Mouse (Mus musculus) monocyte, adult 5-6 weeks (primary cell): ENCODE data around the gene Mettl11b. TPM values are rescaled to one million over a fixed set of nuclear protein-coding genes. Genes with fewer than 3 reads are reported as not detected.
"Not testable (repeated sequence)": the region's sequence is repeated elsewhere in the genome, so short reads cannot be mapped to it uniquely, and the experiment has no call there.

Source experiments
- ATAC-seq: fragments of 153-309, 156-312 bp; replicated peaks from 2 replicates; pipeline ENCODE4 v1.8.0; 2017; ENCODE audit warnings: mild to moderate bottlenecking; ENCODE audit not compliant: low TSS enrichment, insufficient number of reproducible peaks, severe bottlenecking, poor library complexity, low FRiP score
- total RNA-seq: library from RNA; stranded (forward); fragments of 200-1000, 200-491, 200-594 nt; gene quantifications from 3 replicates; pipeline ENCODE4 v1.2.3, GENCODE M21; 2017

Gene Mettl11b
- not detected in 3 replicates for total RNA-seq

DNA sequence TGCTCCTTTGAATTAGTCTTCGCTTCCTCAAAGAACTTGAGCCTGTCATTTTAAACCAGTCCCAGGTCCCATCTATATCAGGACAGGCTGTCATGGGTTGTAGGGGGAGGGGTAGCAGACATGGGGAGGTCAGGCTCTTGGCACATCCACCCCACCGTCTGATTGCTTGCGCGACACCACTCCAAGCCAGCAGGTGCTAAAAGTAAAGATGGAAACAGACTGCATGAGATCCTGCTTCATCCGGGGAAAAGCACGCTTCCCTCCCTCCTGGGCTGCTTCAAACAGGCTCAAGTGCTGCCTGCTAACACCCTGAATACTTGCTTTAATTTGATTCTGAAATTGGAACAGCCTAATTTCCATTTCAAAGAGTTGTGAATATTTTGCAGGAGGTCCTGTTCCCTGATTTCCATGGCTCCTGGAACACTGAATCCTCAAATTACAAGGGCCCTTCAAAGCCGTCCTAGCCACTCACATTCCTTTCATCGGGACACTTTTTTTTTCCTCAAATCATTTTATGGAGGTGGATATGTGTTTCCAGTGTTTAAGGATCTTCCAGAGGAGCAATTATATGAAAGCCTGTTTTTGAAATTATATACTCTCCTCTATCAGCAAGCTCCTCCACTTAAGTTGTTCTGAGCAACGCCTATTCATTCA lies at the start of gene Mettl11b:
Mettl11b (minus strand) TSS at position 127 of the 654 bp plus-strand sequence.
- ATAC-seq: no peak

DNA sequence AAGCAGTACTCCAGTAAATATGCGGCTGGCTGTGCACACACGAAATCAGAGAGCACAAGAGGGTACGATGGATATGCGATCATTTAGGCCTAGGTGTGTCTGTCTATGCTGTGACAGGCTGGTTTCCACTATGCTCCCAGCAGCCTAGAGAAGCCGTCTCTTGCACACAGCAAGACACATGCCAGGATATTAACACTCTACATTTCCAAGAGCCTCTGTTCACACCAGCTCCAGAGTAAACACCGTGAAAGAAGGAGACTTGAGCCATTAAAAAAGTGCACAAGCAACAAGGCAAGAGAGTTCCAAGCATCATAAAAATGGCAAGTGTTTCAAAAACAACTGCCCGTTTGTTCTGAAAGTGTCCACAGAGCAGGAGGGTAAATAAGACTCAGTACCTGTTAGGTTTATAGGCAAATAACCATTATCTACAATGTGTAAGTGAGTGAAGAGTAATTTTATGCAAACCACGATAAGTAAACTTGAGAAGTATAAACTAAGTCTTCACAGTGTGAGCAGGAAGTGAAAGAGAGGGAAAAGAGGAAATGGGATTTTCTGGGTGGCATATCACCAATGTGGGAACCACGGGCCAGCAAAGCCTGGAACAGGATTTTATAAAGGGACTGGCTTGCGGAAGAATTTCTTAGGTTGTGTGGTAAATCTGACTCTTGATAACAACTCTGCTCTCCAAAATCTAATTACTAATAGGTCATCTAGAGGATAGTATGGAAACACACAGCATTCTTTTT lies 32.6 kb upstream of the Mettl11b start:
- ATAC-seq: no peak

DNA sequence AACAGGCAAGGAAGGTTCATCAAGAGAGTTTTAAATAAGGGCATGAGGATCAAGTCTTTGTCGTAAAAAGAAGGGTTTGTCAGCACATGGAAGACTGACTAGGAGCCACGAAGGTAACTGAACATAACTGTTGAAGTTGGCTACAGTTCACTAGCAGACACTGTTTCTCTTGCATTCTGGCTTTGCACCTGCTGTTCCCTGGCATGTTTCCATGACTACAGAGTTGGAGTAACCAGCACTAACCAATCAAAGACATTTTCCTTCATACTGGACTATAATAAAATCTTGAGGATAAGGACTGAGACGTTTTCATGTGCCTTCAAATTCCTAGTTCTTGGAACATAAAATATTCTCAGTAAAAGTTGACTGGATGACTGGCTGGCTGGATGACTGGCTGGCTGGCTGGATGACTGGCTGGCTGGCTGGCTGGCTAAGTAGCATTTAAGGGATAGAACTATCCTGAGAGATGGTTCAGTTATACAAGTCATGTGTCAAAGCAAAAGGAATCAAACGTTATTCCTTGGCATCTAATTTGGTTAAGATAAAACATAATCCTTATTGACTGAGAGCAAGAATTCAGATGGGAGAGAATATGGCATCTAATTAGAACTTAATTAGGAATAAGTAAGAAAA lies 26.4 kb upstream of the Mettl11b start:
- ATAC-seq: no peak

DNA sequence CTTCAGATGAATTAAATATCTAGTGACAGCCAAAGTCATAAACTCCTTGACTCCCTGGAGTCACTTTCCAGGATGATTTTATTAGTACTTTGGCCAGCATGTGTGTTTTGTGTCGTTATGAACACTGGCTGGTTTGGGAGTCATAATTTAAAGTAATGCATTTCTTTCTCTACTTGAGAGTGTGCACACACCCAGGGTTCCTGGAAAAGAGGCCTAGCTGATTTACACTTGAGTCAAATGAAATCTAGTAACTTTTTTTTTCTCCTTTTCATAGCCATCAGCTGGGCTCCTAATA lies 12.2 kb upstream of the Mettl11b start:
- ATAC-seq: no peak

DNA sequence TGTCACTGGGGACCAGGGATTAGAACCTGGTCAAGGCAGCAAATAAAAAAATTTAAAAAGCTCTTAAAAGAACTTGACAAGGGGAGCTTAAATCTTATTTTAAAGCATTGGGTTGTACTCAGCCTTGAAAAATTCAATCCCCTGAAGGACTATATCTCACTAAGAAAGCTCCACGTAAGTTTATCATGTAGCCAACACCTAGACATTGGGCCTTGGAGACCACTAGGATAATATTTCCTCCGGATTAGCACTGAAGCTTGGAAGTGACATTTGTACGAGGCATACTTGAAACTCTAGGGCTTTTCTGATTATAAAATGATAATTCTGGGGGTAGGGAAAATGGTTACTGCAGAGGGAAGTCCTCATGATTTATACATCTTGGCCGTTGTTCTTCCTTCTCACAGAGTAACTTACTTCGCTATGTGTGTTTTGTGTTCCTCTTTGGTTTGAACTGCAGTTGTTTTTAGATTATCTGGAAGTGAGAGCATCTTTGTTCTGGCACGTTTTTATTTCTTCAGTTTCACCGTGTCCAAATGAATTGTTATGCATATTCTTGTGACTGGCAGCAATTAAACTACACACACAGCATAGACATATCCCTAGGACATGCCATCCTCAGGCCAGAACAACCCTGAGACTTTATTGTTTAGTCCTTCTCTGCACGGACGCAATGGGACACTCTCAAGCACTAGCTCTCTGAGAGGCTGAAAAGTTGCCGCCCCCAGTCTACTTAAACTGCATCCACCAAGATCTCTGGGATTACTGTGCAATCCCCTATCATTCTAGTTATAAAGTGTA lies 11.6 kb upstream of the Mettl11b start:
- ATAC-seq: no peak

DNA sequence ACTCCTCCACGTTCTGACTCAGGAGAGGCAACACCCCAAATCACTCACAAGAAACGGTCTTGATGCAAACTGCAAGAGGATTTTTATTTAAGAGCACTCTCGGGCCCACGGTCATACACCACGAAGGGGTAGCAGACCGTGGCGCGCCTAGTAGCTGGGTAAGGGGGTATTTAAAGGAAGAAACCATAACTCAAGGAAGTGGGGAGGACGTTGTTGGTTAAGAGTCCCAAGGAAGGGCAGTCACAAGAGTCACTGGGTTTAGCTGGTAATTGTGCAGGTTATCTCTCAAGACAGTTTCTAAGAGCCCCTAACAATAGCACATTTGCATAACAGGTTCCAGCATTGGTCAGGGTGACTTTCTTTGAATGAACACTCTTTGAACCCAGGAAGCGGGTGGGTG lies 6.1 kb upstream of the Mettl11b start:
- ATAC-seq: not testable (repeated sequence)

DNA sequence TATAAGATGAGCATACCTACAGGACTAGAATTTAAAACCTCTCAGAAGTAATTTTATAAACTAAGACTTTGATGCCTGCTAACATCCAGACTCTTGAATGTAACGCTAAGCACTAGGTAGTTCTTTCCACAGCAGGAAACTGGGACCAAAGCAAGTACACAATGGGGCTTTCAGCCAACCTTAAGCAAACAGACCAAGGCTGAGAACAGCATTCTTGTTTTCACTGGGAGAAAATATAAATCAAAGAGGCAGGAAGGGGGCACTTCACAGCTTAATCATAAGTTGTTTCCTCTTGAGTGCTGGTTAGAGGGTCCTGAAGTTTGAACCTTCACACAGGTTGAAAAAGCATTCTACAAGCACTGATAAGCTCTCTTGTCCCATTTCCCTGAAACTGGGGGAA lies 1.1 kb downstream of the Mettl11b start:
- ATAC-seq: no peak

DNA sequence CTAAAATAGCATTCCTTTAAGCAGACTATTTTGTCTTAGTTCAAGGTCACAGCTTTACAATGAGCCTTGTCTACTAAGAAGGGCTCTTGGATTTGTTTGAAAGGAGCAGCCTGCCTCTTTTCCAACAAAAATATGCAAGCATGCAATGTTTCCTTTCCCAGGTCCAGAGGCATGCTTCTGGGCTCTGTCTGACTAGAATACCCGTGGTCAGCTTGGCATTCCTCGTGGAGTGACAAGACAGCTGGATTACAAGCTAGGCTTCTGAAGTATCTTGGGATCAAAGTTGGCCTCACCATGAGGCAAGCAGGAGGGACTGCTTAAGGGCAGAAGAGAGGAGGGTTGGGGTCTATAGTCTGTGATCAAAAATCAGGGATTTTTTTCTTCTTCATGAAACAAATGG lies 16.4 kb downstream of the Mettl11b start:
- ATAC-seq: no peak

DNA sequence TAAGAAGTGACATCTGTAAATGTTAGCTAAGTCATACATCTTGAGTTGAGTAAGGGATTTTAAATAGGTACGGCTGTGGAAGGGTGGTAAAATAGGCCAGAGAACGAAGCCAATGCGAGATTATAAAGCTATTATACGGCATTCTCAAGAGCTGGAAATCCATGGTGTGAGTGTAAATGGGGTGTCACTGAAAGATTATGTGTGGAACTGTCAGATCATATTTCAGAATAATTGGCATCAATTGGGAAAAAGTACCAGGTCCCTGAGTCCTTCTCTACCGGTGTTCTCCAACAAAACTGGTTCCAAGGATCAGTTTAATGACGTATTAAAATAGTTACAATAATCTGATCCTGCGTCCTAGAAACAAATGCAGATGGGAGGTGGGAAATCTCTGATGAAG lies 24.5 kb downstream of the Mettl11b start:
- ATAC-seq: no peak

DNA sequence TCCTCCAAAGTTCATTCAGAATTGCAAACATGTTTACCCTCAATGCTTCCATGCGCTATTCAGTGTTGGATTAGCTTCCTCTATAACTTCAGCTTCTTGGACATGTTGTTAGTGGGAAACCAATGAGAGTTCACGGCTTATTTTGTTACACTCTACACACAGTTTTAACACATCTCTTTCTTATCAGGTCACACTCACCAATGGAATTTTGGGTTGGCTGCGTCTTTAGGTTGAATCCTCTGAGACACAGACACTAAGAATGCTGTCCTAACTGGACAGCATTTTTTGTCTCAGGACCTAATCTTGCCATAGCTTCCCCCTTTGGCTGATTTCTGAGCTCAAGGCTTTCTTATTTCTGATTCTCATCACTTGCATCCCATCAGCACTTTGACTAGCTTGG lies 25.3 kb downstream of the Mettl11b start:
- ATAC-seq: no peak

DNA sequence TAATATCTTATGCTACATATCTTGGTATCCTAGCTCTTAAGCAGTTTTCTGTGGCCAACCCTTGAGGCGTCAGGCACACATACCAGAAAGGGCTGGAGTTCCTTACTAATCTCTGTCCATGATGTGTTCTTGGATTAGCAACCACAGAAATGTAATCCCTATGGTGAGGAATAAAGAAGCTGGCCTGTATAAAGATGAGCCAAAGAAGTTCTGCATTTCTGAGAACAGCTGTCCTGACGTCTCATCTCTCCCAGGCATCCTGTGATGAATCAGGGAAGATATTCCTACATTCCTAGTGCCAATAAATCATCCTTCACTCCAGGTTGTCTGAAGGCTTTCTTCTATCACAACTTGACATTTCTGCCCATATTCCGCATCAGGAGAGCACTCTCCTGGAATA lies 33.2 kb downstream of the Mettl11b start:
- ATAC-seq: no peak

DNA sequence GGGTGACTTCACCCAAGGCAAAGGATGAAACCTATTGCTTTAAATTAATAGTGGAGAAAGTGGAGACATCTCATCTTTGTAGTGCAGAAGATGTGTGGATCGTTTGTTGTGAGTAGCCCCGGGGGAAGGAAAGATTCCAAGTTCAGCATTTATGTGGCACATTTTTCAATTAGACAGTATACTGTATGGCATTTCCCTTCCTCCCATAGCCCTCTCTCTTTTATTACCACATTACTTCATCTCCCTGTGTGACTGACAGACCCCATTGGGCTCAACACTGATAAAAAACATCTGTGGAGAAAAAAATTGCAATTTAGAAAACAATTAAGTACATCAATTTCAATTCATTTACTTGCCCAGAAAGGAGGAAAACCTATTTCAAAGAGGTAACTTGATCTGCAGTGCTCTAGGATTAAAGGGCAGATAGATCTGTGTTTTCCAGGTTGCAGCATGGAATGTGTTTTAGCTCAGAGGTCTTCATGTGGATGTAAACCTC lies 42.0 kb downstream of the Mettl11b start:
- ATAC-seq: no peak

DNA sequence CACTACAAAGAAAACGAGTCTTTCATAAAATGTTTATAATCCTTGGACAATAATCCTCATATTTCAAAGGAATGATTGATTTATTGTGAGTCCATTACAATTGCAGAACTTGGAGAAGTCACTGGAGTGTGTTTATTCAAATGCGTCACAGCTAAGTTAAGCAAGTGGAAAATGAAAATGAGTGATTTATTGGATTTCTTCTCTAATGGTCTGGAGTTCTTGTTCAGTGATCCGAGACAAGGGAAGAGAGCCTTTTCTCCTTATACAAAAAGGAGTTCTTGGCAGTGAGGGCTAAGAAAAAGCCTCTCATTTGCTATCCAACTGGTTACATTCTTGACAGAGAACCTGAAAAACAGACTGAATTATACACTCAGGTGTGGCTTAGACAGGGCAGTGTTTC lies 42.9 kb downstream of the Mettl11b start:
- ATAC-seq: no peak

DNA sequence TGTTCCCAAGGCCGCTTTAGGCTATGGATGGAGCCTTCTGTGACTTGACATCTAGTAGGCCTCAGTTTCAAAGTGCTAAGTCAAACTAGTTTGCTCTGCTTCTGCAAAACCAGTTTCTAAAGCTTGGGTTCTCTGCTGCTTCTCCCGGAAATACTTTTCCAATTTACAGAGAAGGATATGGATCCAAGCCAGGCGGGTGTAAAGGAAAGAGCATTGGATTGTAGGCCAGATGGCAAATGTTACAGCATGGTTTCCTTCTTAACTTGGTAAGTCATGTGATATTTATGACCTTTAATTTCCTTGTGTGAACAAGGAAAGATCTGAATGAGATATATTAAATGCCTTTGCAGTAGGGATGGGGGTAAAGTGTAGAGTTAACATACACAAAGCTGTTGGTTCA lies 52.2 kb downstream of the Mettl11b start:
- ATAC-seq: no peak

DNA sequence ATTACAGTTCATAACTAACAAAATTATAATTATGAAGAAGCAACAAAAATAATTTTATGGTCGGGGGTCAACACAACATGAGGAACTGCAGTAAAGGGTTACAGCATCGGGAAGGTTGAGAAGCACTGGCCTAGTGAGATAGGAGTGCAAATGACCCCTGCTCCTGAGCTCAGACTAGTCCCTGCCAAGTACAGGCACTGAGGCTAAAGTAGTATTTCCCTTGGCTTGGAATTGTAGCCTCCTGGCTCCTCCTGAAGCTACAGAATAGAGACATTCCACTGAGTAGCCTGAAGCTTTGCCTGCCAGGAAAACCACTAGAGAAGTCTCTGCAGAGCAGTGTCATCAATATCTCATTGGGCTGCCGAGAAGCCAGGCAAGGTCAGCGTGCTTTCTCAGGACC lies 53.7 kb downstream of the Mettl11b start:
- no peak for ATAC-seq

DNA sequence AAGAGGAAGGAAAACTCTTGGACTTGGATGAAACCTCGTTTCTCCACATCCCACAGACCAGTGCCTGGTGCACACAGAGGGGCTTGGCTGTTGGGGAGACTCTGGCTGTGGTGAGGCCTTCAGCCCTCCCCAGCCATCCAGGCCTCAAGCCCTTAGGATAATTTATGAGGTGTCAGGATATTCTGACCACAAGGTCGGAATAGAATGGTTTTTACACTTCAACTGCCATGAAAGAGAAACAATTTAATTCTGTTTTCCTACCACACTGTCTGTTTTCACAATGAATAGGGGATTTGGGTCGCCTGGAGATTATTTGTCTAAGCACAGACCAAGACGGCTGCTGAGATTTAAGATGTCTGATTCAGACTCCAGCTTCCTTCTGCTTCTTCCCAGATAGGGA lies 54.3 kb downstream of the Mettl11b start:
- no peak for ATAC-seq

DNA sequence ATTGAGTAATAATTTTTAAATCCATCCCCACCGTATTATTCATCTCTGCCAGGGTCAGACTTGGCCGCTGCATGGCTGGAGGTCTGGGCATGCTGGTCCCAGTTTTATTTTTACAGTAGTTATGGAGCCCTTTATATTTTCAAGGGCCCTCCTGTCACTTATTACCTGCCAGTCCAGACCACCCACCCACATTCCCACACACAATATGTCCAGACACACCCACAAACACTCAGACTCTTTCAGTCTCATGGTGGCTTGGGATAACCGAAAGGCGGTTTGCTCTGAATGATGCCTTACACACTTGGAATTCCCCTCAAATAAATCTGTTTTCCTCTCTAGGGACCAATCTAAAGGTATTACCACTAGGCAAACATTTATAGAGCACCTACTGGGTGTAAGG lies 55.1 kb downstream of the Mettl11b start:
- no peak for ATAC-seq

DNA sequence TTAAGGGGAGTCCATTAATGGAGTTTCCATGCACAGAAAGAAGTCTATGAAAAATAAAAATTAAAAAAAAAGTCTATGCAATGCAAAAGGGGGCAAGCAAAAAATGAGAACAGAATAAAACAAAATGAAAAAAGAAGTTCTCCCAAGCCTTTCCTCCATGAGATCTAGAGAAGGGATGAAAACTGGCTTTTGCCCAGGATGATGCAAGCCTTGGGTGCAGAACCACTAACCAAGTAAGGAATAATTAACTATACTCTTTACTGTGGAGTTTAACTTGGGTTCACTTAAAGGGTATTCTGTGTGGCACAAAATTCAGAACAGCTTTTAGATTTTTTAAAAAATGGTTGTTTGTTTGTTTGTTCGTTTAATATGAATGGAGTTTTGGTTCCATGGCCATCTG lies 62.6 kb downstream of the Mettl11b start:
- ATAC-seq: no peak

DNA sequence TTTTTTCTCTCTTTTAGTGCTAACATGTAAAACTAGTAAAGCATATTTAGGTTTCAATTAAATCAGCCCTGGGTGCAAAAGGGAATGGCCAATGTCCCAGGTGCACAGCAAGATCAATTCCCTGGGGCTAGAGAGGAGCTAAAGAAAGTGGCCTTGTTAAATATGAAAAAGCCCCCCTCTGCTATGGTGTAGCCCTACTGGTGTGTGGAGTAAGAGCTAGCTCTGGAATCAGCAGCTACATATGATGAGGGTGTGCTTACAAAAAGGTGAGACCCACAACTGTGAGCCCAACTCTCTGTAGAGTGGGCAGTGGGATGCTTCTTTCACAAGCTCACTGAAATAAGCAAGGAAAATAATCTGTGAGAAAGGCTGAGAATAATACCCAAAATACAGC lies 66.5 kb downstream of the Mettl11b start:
- no peak for ATAC-seq
